Mouse (Mus musculus): ENCODE results near the gene Dach2. TPM values are rescaled to one million over a fixed set of nuclear protein-coding genes. Genes with fewer than 3 reads are reported as not detected.
A peak's percentile ranks its signal among the peaks of the same experiment; 100 is the strongest.
"Not testable (repeated sequence)": the region's sequence is repeated elsewhere in the genome, so short reads cannot be mapped to it uniquely, and the experiment has no call there.

The Dach2 gene
- polyA plus RNA-seq (2014; fragmentation: Nextera tagmentation; extraction: Ambion mirVana) = 8.9 and 10.0 TPM in 2 replicates

GRCm38 (mm10) chrX:113297404-113297803 is at the start of gene Dach2:
Gene Dach2 (plus strand): TSS chrX:113297510.
- Histone ChIP-seq H3K4me2 (ENCODE audit: low read depth, low read length, severe bottlenecking) (peak within 1 kb of the TSS; percentile 56), H3K9me3 (ENCODE audit: control insufficient read depth, low read length) (no peaks in the 10 kb centered on the region), H3K27ac (ENCODE audit: low read depth, low read length) (no peak within 1 kb of the TSS), H3K4me1 (replicated peaks; ENCODE audit: control insufficient read depth, insufficient read depth, low read length) (no peaks in the 10 kb centered on the region), H3K36me3 (ENCODE audit: control insufficient read depth, insufficient read depth, low read length) (no peaks in the 10 kb centered on the region), H3K4me3 (ENCODE audit: low read depth, low read length) (peak within 1 kb of the TSS; percentile 46), H3K9ac (ENCODE audit: low read length) (peak within 1 kb of the TSS; percentile 39; the same call in 1 of the 2 replicates), H3K27me3 (ENCODE audit: control insufficient read depth, insufficient read depth, low read length) (no peaks in the 10 kb centered on the region)
- WGBS = 31% methylated on average over 21 of the region's 21 CpGs
- DNase-seq (ENCODE audit: low spot score) (peak; percentile 56), ATAC-seq (replicated peaks; ENCODE audit: low FRiP score) (peak; percentile 52)

GRCm38 (mm10) chrX:113252427-113252826 is 44.9 kb upstream of the Dach2 start:
- ATAC-seq (replicated peaks; ENCODE audit: low FRiP score); H3K36me3 ChIP-seq (ENCODE audit: control insufficient read depth, insufficient read depth, low read length); H3K27ac ChIP-seq (ENCODE audit: low read depth, low read length); H3K27me3 ChIP-seq (ENCODE audit: control insufficient read depth, insufficient read depth, low read length); H3K9me3 ChIP-seq (ENCODE audit: control insufficient read depth, low read length); H3K4me3 ChIP-seq (ENCODE audit: low read depth, low read length); DNase-seq (ENCODE audit: low spot score); H3K4me2 ChIP-seq (ENCODE audit: low read depth, low read length, severe bottlenecking); H3K4me1 ChIP-seq (replicated peaks; ENCODE audit: control insufficient read depth, insufficient read depth, low read length); H3K9ac ChIP-seq (ENCODE audit: low read length): not testable (repeated sequence)
- 81% methylated on average over 2 of the region's 3 CpGs for WGBS

GRCm38 (mm10) chrX:113298031-113298430 is 721 bp downstream of the Dach2 start:
- H3K4me1 ChIP-seq (replicated peaks; ENCODE audit: control insufficient read depth, insufficient read depth, low read length) = no peaks in the 10 kb centered on the region
- DNase-seq (ENCODE audit: low spot score) = peak; percentile 86
- no peaks in the 10 kb centered on the region for H3K27me3 ChIP-seq (ENCODE audit: control insufficient read depth, insufficient read depth, low read length)
- H3K4me3 ChIP-seq (ENCODE audit: low read depth, low read length) = peak overlapping the region; percentile 46
- peak overlapping the region; percentile 39; the same call in 1 of the 2 replicates for H3K9ac ChIP-seq (ENCODE audit: low read length)
- H3K36me3 ChIP-seq (ENCODE audit: control insufficient read depth, insufficient read depth, low read length) = no peaks in the 10 kb centered on the region
- WGBS = 23% methylated on average over 16 of the region's 18 CpGs
- peak; percentile 99 for ATAC-seq (replicated peaks; ENCODE audit: low FRiP score)
- no peaks in the 10 kb centered on the region for H3K9me3 ChIP-seq (ENCODE audit: control insufficient read depth, low read length)
- H3K27ac ChIP-seq (ENCODE audit: low read depth, low read length) = no peak overlapping the region
- H3K4me2 ChIP-seq (ENCODE audit: low read depth, low read length, severe bottlenecking) = peak overlapping the region; percentile 56

GRCm38 (mm10) chrX:113298468-113298867 is 1.2 kb downstream of the Dach2 start:
- 16% methylated on average over 19 of the region's 19 CpGs for WGBS
- Histone ChIP-seq H3K36me3 (ENCODE audit: control insufficient read depth, insufficient read depth, low read length) (no peaks in the 10 kb centered on the region), H3K9ac (ENCODE audit: low read length) (peak overlapping the region; percentile 39; the same call in 1 of the 2 replicates), H3K4me3 (ENCODE audit: low read depth, low read length) (peak overlapping the region; percentile 46), H3K4me2 (ENCODE audit: low read depth, low read length, severe bottlenecking) (peak overlapping the region; percentile 56), H3K27me3 (ENCODE audit: control insufficient read depth, insufficient read depth, low read length) (no peaks in the 10 kb centered on the region), H3K4me1 (replicated peaks; ENCODE audit: control insufficient read depth, insufficient read depth, low read length) (no peaks in the 10 kb centered on the region), H3K27ac (ENCODE audit: low read depth, low read length) (no peak overlapping the region), H3K9me3 (ENCODE audit: control insufficient read depth, low read length) (no peaks in the 10 kb centered on the region)
- ATAC-seq (replicated peaks; ENCODE audit: low FRiP score) = peak; percentile 12
- DNase-seq (ENCODE audit: low spot score) = peak; percentile 53

GRCm38 (mm10) chrX:113304323-113304722 is 7.0 kb downstream of the Dach2 start:
- no peak for DNase-seq (ENCODE audit: low spot score)
- Histone ChIP-seq H3K4me2 (ENCODE audit: low read depth, low read length, severe bottlenecking) (no peak overlapping the region), H3K9ac (ENCODE audit: low read length) (no peak overlapping the region), H3K27me3 (ENCODE audit: control insufficient read depth, insufficient read depth, low read length) (no peaks in the 10 kb centered on the region), H3K27ac (ENCODE audit: low read depth, low read length) (no peak overlapping the region), H3K4me3 (ENCODE audit: low read depth, low read length) (no peak overlapping the region), H3K4me1 (replicated peaks; ENCODE audit: control insufficient read depth, insufficient read depth, low read length) (no peaks in the 10 kb centered on the region), H3K9me3 (ENCODE audit: control insufficient read depth, low read length) (no peaks in the 10 kb centered on the region), H3K36me3 (ENCODE audit: control insufficient read depth, insufficient read depth, low read length) (no peaks in the 10 kb centered on the region)
- 56% methylated on average over 4 of the region's 4 CpGs for WGBS
- ATAC-seq (replicated peaks; ENCODE audit: low FRiP score) = no peak

GRCm38 (mm10) chrX:113338143-113338542 is 40.8 kb downstream of the Dach2 start:
- Histone ChIP-seq H3K9ac (ENCODE audit: low read length) (no peak overlapping the region), H3K4me1 (replicated peaks; ENCODE audit: control insufficient read depth, insufficient read depth, low read length) (no peaks in the 10 kb centered on the region), H3K4me2 (ENCODE audit: low read depth, low read length, severe bottlenecking) (no peak overlapping the region), H3K36me3 (ENCODE audit: control insufficient read depth, insufficient read depth, low read length) (no peaks in the 10 kb centered on the region), H3K27me3 (ENCODE audit: control insufficient read depth, insufficient read depth, low read length) (no peaks in the 10 kb centered on the region), H3K27ac (ENCODE audit: low read depth, low read length) (no peak overlapping the region), H3K4me3 (ENCODE audit: low read depth, low read length) (no peak overlapping the region), H3K9me3 (ENCODE audit: control insufficient read depth, low read length) (no peaks in the 10 kb centered on the region)
- ATAC-seq (replicated peaks; ENCODE audit: low FRiP score) = no peak
- no peak for DNase-seq (ENCODE audit: low spot score)
- WGBS = 82% methylated on average over 3 of the region's 3 CpGs

- no peak overlapping the region for H3K4me3 ChIP-seq (ENCODE audit: low read depth, low read length)
- no peak for ATAC-seq (replicated peaks; ENCODE audit: low FRiP score)
- no peaks in the 10 kb centered on the region for H3K27me3 ChIP-seq (ENCODE audit: control insufficient read depth, insufficient read depth, low read length)
- no peak overlapping the region for H3K4me2 ChIP-seq (ENCODE audit: low read depth, low read length, severe bottlenecking)
- H3K9me3 ChIP-seq (ENCODE audit: control insufficient read depth, low read length) = no peaks in the 10 kb centered on the region
- no peak for DNase-seq (ENCODE audit: low spot score)
- WGBS = 77% methylated on average over 3 of the region's 3 CpGs
- no peaks in the 10 kb centered on the region for H3K36me3 ChIP-seq (ENCODE audit: control insufficient read depth, insufficient read depth, low read length)
- no peak overlapping the region for H3K27ac ChIP-seq (ENCODE audit: low read depth, low read length)
- no peaks in the 10 kb centered on the region for H3K4me1 ChIP-seq (replicated peaks; ENCODE audit: control insufficient read depth, insufficient read depth, low read length)
- H3K9ac ChIP-seq (ENCODE audit: low read length) = no peak overlapping the region
These were observed 97.1 kb downstream of the Dach2 start for GRCm38 (mm10) chrX:113394417-113394816.

GRCm38 (mm10) chrX:113408756-113409155 is 111.4 kb downstream of the Dach2 start:
- no peak for ATAC-seq (replicated peaks; ENCODE audit: low FRiP score)
- Histone ChIP-seq H3K4me1 (replicated peaks; ENCODE audit: control insufficient read depth, insufficient read depth, low read length) (no peaks in the 10 kb centered on the region), H3K4me3 (ENCODE audit: low read depth, low read length) (no peak overlapping the region), H3K36me3 (ENCODE audit: control insufficient read depth, insufficient read depth, low read length) (no peaks in the 10 kb centered on the region), H3K27ac (ENCODE audit: low read depth, low read length) (no peak overlapping the region), H3K4me2 (ENCODE audit: low read depth, low read length, severe bottlenecking) (no peak overlapping the region), H3K27me3 (ENCODE audit: control insufficient read depth, insufficient read depth, low read length) (no peaks in the 10 kb centered on the region), H3K9ac (ENCODE audit: low read length) (no peak overlapping the region), H3K9me3 (ENCODE audit: control insufficient read depth, low read length) (no peaks in the 10 kb centered on the region)
- DNase-seq (ENCODE audit: low spot score) = no peak
- 91% methylated on average over 1 of the region's 1 CpGs for WGBS

GRCm38 (mm10) chrX:113421517-113422187 is 124.3 kb downstream of the Dach2 start:
- ATAC-seq (replicated peaks; ENCODE audit: low FRiP score) = peak; percentile 80
- H3K27me3 ChIP-seq (ENCODE audit: control insufficient read depth, insufficient read depth, low read length) = no peaks in the 10 kb centered on the region
- H3K4me2 ChIP-seq (ENCODE audit: low read depth, low read length, severe bottlenecking) = no peak overlapping the region
- no peaks in the 10 kb centered on the region for H3K9me3 ChIP-seq (ENCODE audit: control insufficient read depth, low read length)
- no peak for DNase-seq (ENCODE audit: low spot score)
- H3K4me3 ChIP-seq (ENCODE audit: low read depth, low read length) = no peak overlapping the region
- H3K36me3 ChIP-seq (ENCODE audit: control insufficient read depth, insufficient read depth, low read length) = no peaks in the 10 kb centered on the region
- no peak overlapping the region for H3K27ac ChIP-seq (ENCODE audit: low read depth, low read length)
- WGBS = 20% methylated on average over 3 of the region's 3 CpGs
- H3K9ac ChIP-seq (ENCODE audit: low read length) = no peak overlapping the region
- H3K4me1 ChIP-seq (replicated peaks; ENCODE audit: control insufficient read depth, insufficient read depth, low read length) = no peaks in the 10 kb centered on the region
